Mouse (Mus musculus) hindbrain, embryonic 11.5 days (tissue): ENCODE results near the gene Brinp3. TPM values are rescaled to one million over a fixed set of nuclear protein-coding genes. Genes with fewer than 3 reads are reported as not detected.
A peak's percentile ranks its signal among the peaks of the same experiment; 100 is the strongest.

ENCODE experiments used
- ATAC-seq: fragments of 200-750 bp; cut with Nextera tagmentation; 2 replicates; pipeline ENCODE4 v1.8.0; 2017; ENCODE audit warnings: mild to moderate bottlenecking, moderate TSS enrichment, moderate library complexity; ENCODE audit not compliant: low FRiP score
- DNase-seq: peaks from one replicate; pipeline ENCODE4 v3.0.0-alpha.2; 2015; ENCODE audit warnings: low spot score
- H3K27ac ChIP-seq: fragments of 300-500 bp; sonication (generic); 2 replicates; pipeline ENCODE4 v1.5.1; 2014; ENCODE audit warnings: mild to moderate bottlenecking, low read depth, low read length
- H3K27me3 ChIP-seq: fragments of 300-500 bp; sonication (generic); 2 replicates; pipeline ENCODE4 v1.6.1; 2014; ENCODE audit warnings: mild to moderate bottlenecking, low read length, moderate library complexity, mixed read lengths; ENCODE audit not compliant: control insufficient read depth, insufficient read depth
- H3K36me3 ChIP-seq: fragments of 300-500 bp; sonication (generic); 2 replicates; pipeline ENCODE4 v1.6.1; 2014; ENCODE audit warnings: mild to moderate bottlenecking, low read length, moderate library complexity, mixed read lengths; ENCODE audit not compliant: control insufficient read depth, insufficient read depth
- H3K4me1 ChIP-seq: fragments of 300-500 bp; sonication (generic); replicated peaks from 2 replicates; pipeline ENCODE4 v1.6.1; 2014; ENCODE audit warnings: low read length, mixed read lengths; ENCODE audit not compliant: control insufficient read depth, insufficient read depth
- H3K4me2 ChIP-seq: fragments of 300-500 bp; sonication (generic); replicated peaks from 2 replicates; pipeline ENCODE4 v1.6.1; 2014; ENCODE audit warnings: mild to moderate bottlenecking, low read depth, low read length
- H3K4me3 ChIP-seq: fragments of 300-500 bp; sonication (generic); 2 replicates; pipeline ENCODE4 v1.5.1; 2014; ENCODE audit warnings: low read depth, low read length
- H3K9ac ChIP-seq: fragments of 300-500 bp; sonication (generic); 2 replicates; pipeline ENCODE4 v1.6.1; 2014; ENCODE audit warnings: low read depth, low read length
- H3K9me3 ChIP-seq: fragments of 300-500 bp; sonication (generic); 2 replicates; pipeline ENCODE4 v1.6.1; 2016; ENCODE audit warnings: low read length; ENCODE audit not compliant: control insufficient read depth
- WGBS: fragments of 180-500 bp; shearing (Covaris S2); extraction: QIAGEN DNeasy Blood & Tissue Kit; methylation state at CpG from one replicate; pipeline ENCODE4 v1.1.7; 2014; 5-methylcytosine and 5-hydroxymethylcytosine counted together
- polyA plus RNA-seq: library from polyadenylated mRNA; unstranded; fragments of >200 nt; fragmentation: Nextera tagmentation; extraction: Ambion mirVana; gene quantifications from 2 replicates; pipeline ENCODE4 v1.2.1, GENCODE M21; 2014

Gene Brinp3
- polyA plus RNA-seq = 0.95 and 0.97 TPM in 2 replicates

DNA sequence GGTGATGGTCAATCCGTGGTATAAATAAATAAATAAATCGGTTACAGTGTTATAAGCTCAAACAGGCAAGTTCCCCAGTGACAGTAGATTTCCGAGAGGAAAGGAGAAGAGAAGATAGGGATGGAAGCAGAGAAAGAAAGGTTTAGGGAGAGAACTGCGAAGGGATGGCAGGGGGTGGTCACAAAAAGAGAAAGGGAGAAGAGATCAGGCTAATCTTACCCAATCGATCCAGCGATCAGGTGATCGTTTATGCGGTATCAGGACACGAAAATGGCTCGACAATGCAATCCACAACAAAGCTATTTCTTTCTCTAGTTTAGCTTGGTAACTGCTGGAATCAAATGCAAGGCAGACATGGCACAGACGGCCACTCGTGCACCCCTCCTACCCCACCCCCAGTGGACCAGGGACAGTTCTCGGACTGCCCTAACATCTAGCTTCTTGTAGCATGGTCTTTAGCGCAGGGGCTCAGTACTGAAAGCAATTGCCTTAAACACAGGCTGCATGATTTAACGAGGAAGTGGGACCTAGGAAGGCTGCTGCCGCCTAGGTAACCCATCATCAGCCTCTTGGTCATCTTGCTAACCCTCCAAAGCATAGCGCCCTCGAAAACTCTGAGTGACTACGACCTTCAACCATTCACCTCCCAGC, at the start of gene Brinp3:
Gene Brinp3, plus strand, starts transcription at position 80 of the 651 bp plus-strand sequence.
- Histone ChIP-seq H3K9ac (peak within 1 kb of the TSS; percentile 50; the same call in 1 of the 2 replicates), H3K9me3 (no peaks in the 10 kb centered on the region), H3K4me2 (peak within 1 kb of the TSS; percentile 71), H3K4me3 (peak within 1 kb of the TSS; percentile 34), H3K27ac (no peak within 1 kb of the TSS), H3K4me1 (no peaks in the 10 kb centered on the region), H3K27me3 (peaks cover 10% of the 10 kb centered on the region; the same call in 1 of the 2 replicates), H3K36me3 (no peaks in the 10 kb centered on the region)
- DNase-seq (peak; percentile 41), ATAC-seq (0 out of 2 replicates have a peak, but pooled peaks have one; percentile 36)
- WGBS = under 1% methylated on average over 19 of the region's 19 CpGs

DNA sequence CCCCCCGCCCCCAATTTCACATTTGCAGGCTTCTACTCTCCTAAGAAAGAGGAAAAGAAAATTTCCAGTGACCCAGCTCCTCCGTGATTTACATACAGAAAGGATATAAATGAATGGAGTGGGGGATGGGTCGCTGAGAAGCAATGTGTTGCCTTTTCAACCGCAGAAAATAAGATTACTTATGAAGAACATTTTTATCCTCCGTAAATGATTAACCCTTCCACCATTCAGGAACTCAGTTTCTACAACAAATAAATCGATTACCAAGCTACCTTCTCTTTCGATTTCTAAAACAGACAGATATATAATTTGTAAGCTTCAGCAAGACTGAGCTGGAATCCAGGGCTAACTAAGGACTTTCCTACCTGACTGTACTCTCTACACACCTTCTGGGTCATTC, 339 bp upstream of the Brinp3 start:
- no peaks in the 10 kb centered on the region for H3K4me1 ChIP-seq
- DNase-seq (peak; percentile 29), ATAC-seq (no peak)
- H3K4me2 ChIP-seq = peak overlapping the region; percentile 71
- H3K27ac ChIP-seq = no peak overlapping the region
- H3K36me3 ChIP-seq = no peaks in the 10 kb centered on the region
- H3K9ac ChIP-seq = no peak overlapping the region; the same call in 1 of the 2 replicates
- H3K9me3 ChIP-seq = no peaks in the 10 kb centered on the region
- H3K27me3 ChIP-seq = peaks cover 10% of the 10 kb centered on the region; the same call in 1 of the 2 replicates
- WGBS = 13% methylated on average over 7 of the region's 7 CpGs
- H3K4me3 ChIP-seq = peak overlapping the region; percentile 34

DNA sequence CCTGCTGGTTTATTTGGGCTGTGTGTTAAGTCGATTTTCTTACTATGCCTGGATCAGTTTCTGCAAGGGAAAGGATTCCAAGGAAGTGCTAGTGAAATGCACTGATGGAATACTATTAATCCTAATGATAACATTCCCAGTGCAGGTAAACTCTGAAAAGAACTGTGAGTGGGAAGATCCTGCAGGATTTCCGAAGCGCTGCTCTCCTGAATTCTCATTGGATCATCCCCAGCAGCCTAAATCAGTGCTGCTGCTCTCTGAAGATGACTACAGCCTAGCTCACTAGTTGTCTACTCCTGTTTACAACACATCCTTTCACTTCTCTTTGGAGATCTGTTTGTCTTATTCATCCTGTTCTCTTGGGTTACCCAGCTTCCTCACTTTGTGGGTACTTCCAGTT, 826 bp downstream of the Brinp3 start:
- no peak overlapping the region for H3K9ac ChIP-seq
- H3K4me3 ChIP-seq = peak overlapping the region; percentile 34
- H3K27ac ChIP-seq = no peak overlapping the region
- H3K4me2 ChIP-seq = peak overlapping the region; percentile 71
- DNase-seq (peak; percentile 16), ATAC-seq (no peak)
- WGBS = 11% methylated on average over 3 of the region's 3 CpGs
- no peaks in the 10 kb centered on the region for H3K4me1 ChIP-seq
- H3K27me3 ChIP-seq = peaks cover 10% of the 10 kb centered on the region; the same call in 1 of the 2 replicates
- no peaks in the 10 kb centered on the region for H3K36me3 ChIP-seq
- no peaks in the 10 kb centered on the region for H3K9me3 ChIP-seq

DNA sequence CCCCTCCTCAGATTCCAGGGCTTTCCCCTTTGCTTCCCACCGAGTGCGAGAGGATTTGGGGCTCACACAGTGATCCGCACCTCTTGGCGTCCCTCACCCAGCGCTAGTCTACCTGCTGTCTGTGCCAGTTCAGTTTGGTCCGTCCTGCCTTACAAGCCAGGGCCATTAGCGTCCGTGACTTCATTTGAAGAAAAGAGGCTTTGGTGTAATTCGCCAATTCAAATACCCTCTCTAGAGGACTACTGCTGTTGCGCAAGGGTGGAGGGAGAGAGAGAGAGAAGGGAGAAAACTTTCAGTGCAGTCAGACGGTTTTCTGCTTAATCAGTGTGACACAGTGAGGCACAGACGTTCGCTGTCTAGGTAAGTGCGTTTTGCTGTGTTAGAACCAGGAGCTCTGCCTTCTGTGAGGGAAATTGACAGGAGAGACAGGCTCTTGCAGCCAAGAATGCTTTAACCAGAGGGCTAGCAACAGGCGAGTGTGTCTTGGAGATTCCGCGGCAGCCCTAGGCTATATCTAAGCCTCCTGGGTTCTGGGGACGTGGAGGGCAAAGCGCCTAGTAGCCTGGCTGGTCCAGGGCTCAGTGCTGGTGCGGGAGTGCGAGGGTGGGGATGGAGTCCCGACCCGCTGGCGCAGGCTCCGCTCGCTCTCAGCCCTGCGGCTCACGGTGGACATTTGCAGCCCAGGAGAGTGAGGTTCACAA, 3.0 kb downstream of the Brinp3 start:
- H3K4me2 ChIP-seq = peak overlapping the region; percentile 80
- H3K4me1 ChIP-seq = no peaks in the 10 kb centered on the region
- ATAC-seq = peak; percentile 80
- WGBS = under 1% methylated on average over 28 of the region's 28 CpGs
- no peak overlapping the region for H3K27ac ChIP-seq
- peaks cover 10% of the 10 kb centered on the region; the same call in 1 of the 2 replicates for H3K27me3 ChIP-seq
- H3K9ac ChIP-seq = peak overlapping the region; percentile 29; the same call in 1 of the 2 replicates
- peak; percentile 64 for DNase-seq
- H3K4me3 ChIP-seq = peak overlapping the region; percentile 46
- H3K9me3 ChIP-seq = no peaks in the 10 kb centered on the region
- no peaks in the 10 kb centered on the region for H3K36me3 ChIP-seq

DNA sequence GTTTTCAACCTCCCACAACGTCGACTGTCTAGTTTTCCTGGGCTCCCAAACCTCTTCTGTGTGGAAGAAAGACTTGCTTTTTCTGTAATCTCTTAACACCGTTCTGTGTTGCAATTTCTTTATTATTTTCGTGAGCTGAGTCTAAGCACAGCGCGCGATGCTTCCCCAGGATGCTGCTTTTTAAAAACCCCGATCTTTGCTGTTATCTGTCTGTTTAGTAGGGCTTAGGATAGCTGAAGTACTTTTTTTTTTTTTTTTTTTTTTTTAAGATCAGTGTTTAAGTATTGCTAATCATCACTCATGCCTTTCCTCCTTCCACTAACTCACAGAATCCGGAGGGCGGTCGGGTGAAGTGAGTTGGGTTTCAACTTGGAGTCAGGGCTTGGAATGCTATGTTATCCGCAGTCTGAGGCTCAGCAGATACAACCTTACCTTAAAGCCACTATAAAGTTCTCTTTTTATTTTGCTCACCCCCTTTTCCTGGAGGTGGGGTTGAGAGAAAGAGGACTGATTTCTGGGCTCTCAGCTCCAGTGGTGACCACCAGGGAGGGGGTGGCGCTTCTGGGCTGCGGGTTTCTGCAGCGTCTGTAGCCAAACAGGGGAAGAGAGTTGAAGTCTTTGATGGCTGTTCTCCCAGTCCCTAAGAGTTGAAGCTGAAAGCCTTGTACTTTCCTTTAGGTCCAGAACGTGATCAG, 3.7 kb downstream of the Brinp3 start:
- H3K4me3 ChIP-seq = peak overlapping the region; percentile 46
- H3K27me3 ChIP-seq = peaks cover 10% of the 10 kb centered on the region; the same call in 1 of the 2 replicates
- DNase-seq (peak; percentile 49), ATAC-seq (peak; percentile 44)
- no peak overlapping the region for H3K27ac ChIP-seq
- no peaks in the 10 kb centered on the region for H3K9me3 ChIP-seq
- H3K4me1 ChIP-seq = no peaks in the 10 kb centered on the region
- peak overlapping the region; percentile 80 for H3K4me2 ChIP-seq
- no peaks in the 10 kb centered on the region for H3K36me3 ChIP-seq
- WGBS = under 1% methylated on average over 16 of the region's 16 CpGs
- H3K9ac ChIP-seq = peak overlapping the region; percentile 11; the same call in 1 of the 2 replicates

DNA sequence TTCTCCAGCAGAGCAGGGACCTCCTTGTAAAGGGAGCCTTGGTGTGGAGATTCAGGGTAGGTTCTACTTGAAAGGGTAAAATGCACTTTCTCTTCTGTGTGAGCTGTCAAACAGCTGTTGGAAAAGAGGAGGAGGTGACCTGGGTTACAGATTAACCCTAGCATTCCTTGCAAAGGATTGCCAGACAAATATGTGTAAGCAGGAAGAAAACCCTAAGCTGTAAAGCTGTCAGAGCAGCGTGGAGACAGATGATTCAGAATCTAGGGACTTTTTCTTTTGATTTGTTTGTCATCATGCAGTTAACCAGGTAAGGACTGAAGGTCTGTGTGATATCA, 4.2 kb downstream of the Brinp3 start:
- Histone ChIP-seq H3K27ac (no peak overlapping the region), H3K4me1 (no peaks in the 10 kb centered on the region), H3K4me3 (peak overlapping the region; percentile 46), H3K36me3 (no peaks in the 10 kb centered on the region), H3K9me3 (no peaks in the 10 kb centered on the region), H3K27me3 (peaks cover 10% of the 10 kb centered on the region; the same call in 1 of the 2 replicates), H3K4me2 (peak overlapping the region; percentile 80), H3K9ac (no peak overlapping the region)
- 0% methylated on average over 1 of the region's 1 CpGs for WGBS
- no peak for DNase-seq
- ATAC-seq = no peak

DNA sequence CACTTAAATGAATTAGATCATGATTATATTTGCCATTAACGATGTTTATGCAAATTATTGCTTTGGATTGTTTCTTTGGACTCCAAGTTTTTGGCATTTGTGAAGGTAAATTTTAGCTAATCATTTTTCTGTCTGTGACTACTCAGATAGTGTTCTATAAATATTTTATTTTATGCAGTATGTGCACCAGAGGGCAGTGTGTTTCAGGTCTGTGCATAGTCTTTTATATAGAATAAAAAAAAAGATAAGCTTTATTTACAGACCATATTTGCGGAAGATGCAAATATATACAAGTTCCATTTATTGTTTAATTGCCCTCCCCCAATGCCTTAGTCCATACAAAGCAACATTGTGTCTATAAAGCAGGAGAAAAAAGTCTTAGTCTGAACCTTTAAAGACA, 20.8 kb downstream of the Brinp3 start:
- DNase-seq (no peak), ATAC-seq (no peak)
- Histone ChIP-seq H3K9me3 (no peaks in the 10 kb centered on the region), H3K36me3 (no peaks in the 10 kb centered on the region), H3K4me3 (no peak overlapping the region), H3K27ac (no peak overlapping the region), H3K4me1 (no peaks in the 10 kb centered on the region), H3K9ac (no peak overlapping the region), H3K27me3 (no peaks in the 10 kb centered on the region), H3K4me2 (no peak overlapping the region)
- 73% methylated on average over 2 of the region's 2 CpGs for WGBS

DNA sequence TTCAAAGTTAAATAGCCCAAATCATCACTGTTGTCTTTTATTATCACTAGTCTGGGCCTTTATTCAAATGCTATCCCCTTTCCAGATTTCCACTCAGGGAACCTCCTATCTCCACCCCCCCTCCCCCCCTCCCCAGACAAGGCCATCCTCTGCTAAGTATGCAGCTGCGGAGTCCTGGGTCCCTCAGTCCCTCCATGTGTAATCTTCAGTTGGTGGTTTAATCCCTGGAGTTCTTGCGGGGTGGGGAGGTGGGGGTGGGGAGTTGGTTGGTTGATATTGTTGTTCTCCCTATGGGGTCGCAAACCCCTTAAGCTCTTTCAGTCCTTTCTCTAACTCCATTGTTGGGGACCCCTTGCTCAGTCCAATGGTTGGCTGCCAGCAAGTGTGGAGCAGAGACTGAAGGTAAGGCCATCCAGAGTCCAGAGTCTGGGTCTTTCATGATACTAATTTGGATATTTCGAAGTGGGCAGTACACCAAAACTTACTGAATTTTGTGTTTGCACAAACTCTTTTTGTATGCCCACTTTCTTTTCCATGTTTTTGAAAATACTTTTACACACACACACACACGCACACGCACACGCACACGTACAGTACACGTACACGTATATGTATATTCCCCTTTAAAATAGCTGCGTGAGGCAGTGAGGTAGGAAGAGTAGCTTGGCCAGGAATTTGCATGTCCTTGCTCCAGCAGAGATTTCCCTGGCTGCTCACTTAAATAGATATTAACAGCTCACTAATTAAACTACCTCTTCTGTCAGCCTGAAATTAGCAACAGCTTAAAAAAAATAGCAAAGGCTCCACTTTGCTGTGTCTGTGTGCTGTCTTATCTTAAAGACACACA, 29.4 kb downstream of the Brinp3 start:
- Histone ChIP-seq H3K4me1 (no peaks in the 10 kb centered on the region), H3K27ac (no peak overlapping the region), H3K9ac (no peak overlapping the region), H3K4me3 (no peak overlapping the region), H3K4me2 (no peak overlapping the region), H3K9me3 (no peaks in the 10 kb centered on the region), H3K27me3 (no peaks in the 10 kb centered on the region), H3K36me3 (no peaks in the 10 kb centered on the region)
- WGBS = 72% methylated on average over 11 of the region's 11 CpGs
- peak; percentile 38; the same call in 1 of the 2 replicates for ATAC-seq
- no peak for DNase-seq
